Mouse (Mus musculus) hindbrain, embryonic 11.5 days (tissue): ENCODE measurements around the gene Ets1. TPM values are rescaled to one million over a fixed set of nuclear protein-coding genes. Genes with fewer than 3 reads are reported as not detected.

Source experiments
- ATAC-seq: fragments of 200-750 bp; cut with Nextera tagmentation; 2 replicates; pipeline ENCODE4 v1.8.0; 2017; ENCODE audit warnings: mild to moderate bottlenecking, moderate TSS enrichment, moderate library complexity; ENCODE audit not compliant: low FRiP score
- DNase-seq: peaks from one replicate; pipeline ENCODE4 v3.0.0-alpha.2; 2015; ENCODE audit warnings: low spot score
- H3K27ac ChIP-seq: fragments of 300-500 bp; sonication (generic); 2 replicates; pipeline ENCODE4 v1.5.1; 2014; ENCODE audit warnings: mild to moderate bottlenecking, low read depth, low read length
- H3K27me3 ChIP-seq: fragments of 300-500 bp; sonication (generic); 2 replicates; pipeline ENCODE4 v1.6.1; 2014; ENCODE audit warnings: mild to moderate bottlenecking, low read length, moderate library complexity, mixed read lengths; ENCODE audit not compliant: control insufficient read depth, insufficient read depth
- H3K36me3 ChIP-seq: fragments of 300-500 bp; sonication (generic); 2 replicates; pipeline ENCODE4 v1.6.1; 2014; ENCODE audit warnings: mild to moderate bottlenecking, low read length, moderate library complexity, mixed read lengths; ENCODE audit not compliant: control insufficient read depth, insufficient read depth
- H3K4me1 ChIP-seq: fragments of 300-500 bp; sonication (generic); replicated peaks from 2 replicates; pipeline ENCODE4 v1.6.1; 2014; ENCODE audit warnings: low read length, mixed read lengths; ENCODE audit not compliant: control insufficient read depth, insufficient read depth
- H3K4me2 ChIP-seq: fragments of 300-500 bp; sonication (generic); replicated peaks from 2 replicates; pipeline ENCODE4 v1.6.1; 2014; ENCODE audit warnings: mild to moderate bottlenecking, low read depth, low read length
- H3K4me3 ChIP-seq: fragments of 300-500 bp; sonication (generic); 2 replicates; pipeline ENCODE4 v1.5.1; 2014; ENCODE audit warnings: low read depth, low read length
- H3K9ac ChIP-seq: fragments of 300-500 bp; sonication (generic); 2 replicates; pipeline ENCODE4 v1.6.1; 2014; ENCODE audit warnings: low read depth, low read length
- H3K9me3 ChIP-seq: fragments of 300-500 bp; sonication (generic); 2 replicates; pipeline ENCODE4 v1.6.1; 2016; ENCODE audit warnings: low read length; ENCODE audit not compliant: control insufficient read depth
- WGBS: fragments of 180-500 bp; shearing (Covaris S2); extraction: QIAGEN DNeasy Blood & Tissue Kit; methylation state at CpG from one replicate; pipeline ENCODE4 v1.1.7; 2014; 5-methylcytosine and 5-hydroxymethylcytosine counted together
- polyA plus RNA-seq: library from polyadenylated mRNA; unstranded; fragments of >200 nt; fragmentation: Nextera tagmentation; extraction: Ambion mirVana; gene quantifications from 2 replicates; pipeline ENCODE4 v1.2.1, GENCODE M21; 2014

The Ets1 gene
- polyA plus RNA-seq, 1 experiment from 2014 or later: 24.3 TPM

GRCm38 (mm10) chr9:32698766-32699165, 62.7 kb downstream of the Ets1 start:
- no peak overlapping the region for H3K4me3 ChIP-seq
- H3K4me1 ChIP-seq: no peaks in the 10 kb centered on the region
- H3K9ac ChIP-seq: no peak overlapping the region
- peaks cover 28% of the 10 kb centered on the region for H3K27me3 ChIP-seq
- H3K4me2 ChIP-seq: no peak overlapping the region
- WGBS: 82% methylated on average over 4 of the region's 4 CpGs
- H3K36me3 ChIP-seq: no peaks in the 10 kb centered on the region
- no peak for DNase-seq
- H3K27ac ChIP-seq: no peak overlapping the region
- ATAC-seq: no peak
- no peaks in the 10 kb centered on the region for H3K9me3 ChIP-seq

GRCm38 (mm10) chr9:32699391-32699841, 63.4 kb downstream of the Ets1 start:
- Histone ChIP-seq H3K9me3 (no peaks in the 10 kb centered on the region), H3K27me3 (peaks cover 22% of the 10 kb centered on the region), H3K4me2 (no peak overlapping the region), H3K4me3 (no peak overlapping the region), H3K36me3 (no peaks in the 10 kb centered on the region), H3K9ac (no peak overlapping the region), H3K4me1 (no peaks in the 10 kb centered on the region), H3K27ac (no peak overlapping the region)
- DNase-seq: no peak
- no peak for ATAC-seq
- 75% methylated on average over 8 of the region's 8 CpGs for WGBS

GRCm38 (mm10) chr9:32700091-32700905, 64.3 kb downstream of the Ets1 start:
- Histone ChIP-seq H3K27ac (no peak overlapping the region), H3K4me1 (no peaks in the 10 kb centered on the region), H3K4me3 (no peak overlapping the region), H3K36me3 (no peaks in the 10 kb centered on the region), H3K9ac (no peak overlapping the region), H3K9me3 (no peaks in the 10 kb centered on the region), H3K4me2 (no peak overlapping the region), H3K27me3 (peaks cover 14% of the 10 kb centered on the region)
- ATAC-seq (no peak), DNase-seq (no peak)
- WGBS: 74% methylated on average over 7 of the region's 7 CpGs

- Histone ChIP-seq H3K9ac (no peak overlapping the region), H3K4me3 (no peak overlapping the region), H3K4me1 (no peaks in the 10 kb centered on the region), H3K36me3 (no peaks in the 10 kb centered on the region), H3K27ac (no peak overlapping the region), H3K4me2 (no peak overlapping the region), H3K9me3 (no peaks in the 10 kb centered on the region), H3K27me3 (peaks cover 14% of the 10 kb centered on the region)
- no peak for ATAC-seq
- 87% methylated on average over 20 of the region's 20 CpGs for WGBS
- DNase-seq: no peak
Observed at GRCm38 (mm10) chr9:32701126-32701997, 65.3 kb downstream of the Ets1 start.

GRCm38 (mm10) chr9:32701998-32702305, 65.9 kb downstream of the Ets1 start:
- DNase-seq (no peak), ATAC-seq (no peak)
- Histone ChIP-seq H3K36me3 (no peaks in the 10 kb centered on the region), H3K9me3 (no peaks in the 10 kb centered on the region), H3K4me3 (no peak overlapping the region), H3K4me2 (no peak overlapping the region), H3K4me1 (no peaks in the 10 kb centered on the region), H3K9ac (no peak overlapping the region), H3K27ac (no peak overlapping the region), H3K27me3 (peaks cover 10% of the 10 kb centered on the region)
- WGBS: 89% methylated on average over 2 of the region's 2 CpGs

GRCm38 (mm10) chr9:32702836-32703395, 66.9 kb downstream of the Ets1 start:
- WGBS: 76% methylated on average over 4 of the region's 4 CpGs
- H3K9ac ChIP-seq: no peak overlapping the region
- ATAC-seq: no peak

GRCm38 (mm10) chr9:32703976-32704745, 68.1 kb downstream of the Ets1 start:
- H3K9me3 ChIP-seq: no peaks in the 10 kb centered on the region
- no peaks in the 10 kb centered on the region for H3K36me3 ChIP-seq
- ATAC-seq: no peak
- WGBS: 73% methylated on average over 7 of the region's 7 CpGs
- H3K4me1 ChIP-seq: no peaks in the 10 kb centered on the region
- H3K27ac ChIP-seq: no peak overlapping the region
- H3K9ac ChIP-seq: no peak overlapping the region
- H3K4me2 ChIP-seq: no peak overlapping the region
- no peak overlapping the region for H3K4me3 ChIP-seq
- no peak for DNase-seq
- peaks cover 2% of the 10 kb centered on the region; the same call in 1 of the 2 replicates for H3K27me3 ChIP-seq

More at GRCm38 (mm10) chr9:32702836-32703395, 66.9 kb downstream of the Ets1 start:
- H3K36me3 ChIP-seq: no peaks in the 10 kb centered on the region
- no peak overlapping the region for H3K27ac ChIP-seq
- no peaks in the 10 kb centered on the region for H3K4me1 ChIP-seq
- no peak for DNase-seq
- H3K9me3 ChIP-seq: no peaks in the 10 kb centered on the region
- no peak overlapping the region for H3K4me3 ChIP-seq
- H3K27me3 ChIP-seq: peaks cover 2% of the 10 kb centered on the region; the same call in 1 of the 2 replicates
- no peak overlapping the region for H3K4me2 ChIP-seq

GRCm38 (mm10) chr9:32705827-32706478, 69.9 kb downstream of the Ets1 start:
- Histone ChIP-seq H3K9ac (no peak overlapping the region), H3K4me1 (no peaks in the 10 kb centered on the region), H3K27me3 (0 out of 2 replicates have a peak, but pooled peaks cover 1% of the 10 kb centered on the region), H3K4me2 (no peak overlapping the region), H3K4me3 (no peak overlapping the region), H3K36me3 (no peaks in the 10 kb centered on the region), H3K27ac (no peak overlapping the region), H3K9me3 (no peaks in the 10 kb centered on the region; the same call in 1 of the 2 replicates)
- DNase-seq (no peak), ATAC-seq (no peak)
- 77% methylated on average over 9 of the region's 9 CpGs for WGBS
